Mouse (Mus musculus) megakaryocyte, embryonic 14.5 days (primary cell): Measurements from ENCODE around the gene Fbxl18. TPM values are rescaled to one million over a fixed set of nuclear protein-coding genes. Genes with fewer than 3 reads are reported as not detected.

Experiments used
- H3K27me3 ChIP-seq: replicated peaks from 2 replicates; pipeline ENCODE3; 2012; ENCODE audit warnings: inconsistent platforms
- H3K36me3 ChIP-seq: replicated peaks from 2 replicates; pipeline ENCODE3; 2012; ENCODE audit warnings: low read length, inconsistent platforms, mixed read lengths
- H3K4me1 ChIP-seq: 2 replicates; pipeline ENCODE4 v1.6.1; 2012; ENCODE audit warnings: inconsistent platforms
- H3K4me3 ChIP-seq: replicated peaks from 2 replicates; pipeline ENCODE3; 2012; ENCODE audit warnings: moderate library complexity, mild to moderate bottlenecking, inconsistent platforms
- H3K9me3 ChIP-seq: 2 replicates; pipeline ENCODE4 v1.6.1; 2012; ENCODE audit warnings: inconsistent platforms
- FLI1 ChIP-seq: IDR thresholded peaks from 2 replicates; pipeline ENCODE4 v1.6.1; 2012; ENCODE audit warnings: low read length, inconsistent platforms, mixed read lengths
- GATA1 ChIP-seq: IDR thresholded peaks from 3 replicates; pipeline ENCODE4 v1.6.1; 2012; ENCODE audit warnings: mixed read lengths, low read length, inconsistent platforms, borderline replicate concordance
- polyA plus RNA-seq: library from polyadenylated mRNA; stranded (reverse); fragments of >175 nt; gene quantifications from 2 replicates; pipeline ENCODE4 v1.2.3, GENCODE M21; 2012; ENCODE audit warnings: low replicate concordance; ENCODE audit not compliant: insufficient read depth

Fbxl18 gene
- polyA plus RNA-seq, 1 experiment = 4.9 TPM

GRCm38 (mm10) chr5:142916593-142916992 is 21.4 kb upstream of the Fbxl18 start:
- Histone ChIP-seq H3K27me3 (no peaks in the 10 kb centered on the region), H3K4me1 (peaks cover 55% of the 10 kb centered on the region), H3K4me3 (no peak overlapping the region), H3K36me3 (no peaks in the 10 kb centered on the region), H3K9me3 (no peaks in the 10 kb centered on the region)
- TF ChIP-seq GATA1 = no peak
- TF ChIP-seq FLI1 = no peak

- TF ChIP-seq FLI1 (no peak), GATA1 (no peak)
- no peaks in the 10 kb centered on the region for H3K27me3 ChIP-seq
- peaks cover 53% of the 10 kb centered on the region for H3K4me1 ChIP-seq
- H3K9me3 ChIP-seq = no peaks in the 10 kb centered on the region
- no peaks in the 10 kb centered on the region for H3K36me3 ChIP-seq
- no peak overlapping the region for H3K4me3 ChIP-seq
Observed at GRCm38 (mm10) chr5:142915231-142915630, 20.0 kb upstream of the Fbxl18 start.

GRCm38 (mm10) chr5:142912739-142913138 is 17.5 kb upstream of the Fbxl18 start:
- Histone ChIP-seq H3K4me3 (no peak overlapping the region), H3K4me1 (peaks cover 67% of the 10 kb centered on the region), H3K9me3 (no peaks in the 10 kb centered on the region), H3K27me3 (no peaks in the 10 kb centered on the region), H3K36me3 (no peaks in the 10 kb centered on the region)
- TF ChIP-seq GATA1 (no peak), FLI1 (no peak)

DNA sequence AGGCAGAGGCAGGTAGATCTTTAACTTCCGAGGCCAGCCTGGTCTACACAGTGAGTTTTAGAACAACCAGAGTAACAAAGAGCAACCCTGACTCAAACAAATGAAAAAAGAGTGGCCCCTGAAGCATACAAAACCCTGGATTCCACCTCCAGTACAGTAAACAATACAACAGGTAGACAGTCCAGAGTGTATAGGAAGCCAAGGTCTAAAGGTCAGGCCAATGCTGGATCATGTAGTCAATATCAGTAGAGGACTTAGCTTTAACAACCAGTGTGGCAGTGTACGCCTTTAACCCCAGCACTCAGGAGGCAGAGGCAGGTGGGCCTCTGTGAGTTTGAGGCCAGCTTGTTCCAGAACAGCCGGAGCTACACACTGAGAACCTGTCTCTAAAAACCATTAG is 17.1 kb upstream of the Fbxl18 start:
- Histone ChIP-seq H3K36me3 (no peaks in the 10 kb centered on the region), H3K4me1 (peaks cover 70% of the 10 kb centered on the region), H3K9me3 (no peaks in the 10 kb centered on the region), H3K27me3 (no peaks in the 10 kb centered on the region), H3K4me3 (no peak overlapping the region)
- TF ChIP-seq GATA1 (no peak), FLI1 (no peak)

DNA sequence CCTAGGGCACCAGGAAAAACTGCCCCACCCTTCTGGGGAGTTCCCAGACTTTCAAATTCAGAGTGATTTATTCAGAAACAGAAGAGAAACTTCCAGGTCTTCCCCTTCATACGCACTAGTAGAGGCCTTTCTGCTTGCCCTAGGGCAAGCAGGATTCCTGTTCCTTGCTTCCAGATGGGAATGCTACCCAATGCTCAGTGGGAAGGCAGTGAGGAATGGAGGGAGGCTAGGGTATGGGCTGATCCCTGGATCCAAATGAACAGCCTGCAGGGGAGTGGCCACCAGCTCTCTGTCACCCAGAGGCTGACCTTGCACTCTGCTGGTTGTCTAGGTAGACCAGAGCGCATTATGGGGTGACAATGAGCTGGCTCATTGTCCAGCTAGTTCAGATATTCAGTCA is 16.4 kb upstream of the Fbxl18 start:
- no peak for TF ChIP-seq GATA1
- no peak for TF ChIP-seq FLI1
- Histone ChIP-seq H3K4me1 (peaks cover 69% of the 10 kb centered on the region), H3K27me3 (no peaks in the 10 kb centered on the region), H3K36me3 (no peaks in the 10 kb centered on the region), H3K4me3 (peak overlapping the region; percentile 26), H3K9me3 (no peaks in the 10 kb centered on the region)

GRCm38 (mm10) chr5:142909576-142910278 is 14.5 kb upstream of the Fbxl18 start:
- Histone ChIP-seq H3K4me1 (peaks cover 69% of the 10 kb centered on the region), H3K4me3 (peak overlapping the region; percentile 85), H3K36me3 (peaks cover 12% of the 10 kb centered on the region), H3K27me3 (no peaks in the 10 kb centered on the region), H3K9me3 (no peaks in the 10 kb centered on the region)
- TF ChIP-seq GATA1 (no peak), FLI1 (no peak)

DNA sequence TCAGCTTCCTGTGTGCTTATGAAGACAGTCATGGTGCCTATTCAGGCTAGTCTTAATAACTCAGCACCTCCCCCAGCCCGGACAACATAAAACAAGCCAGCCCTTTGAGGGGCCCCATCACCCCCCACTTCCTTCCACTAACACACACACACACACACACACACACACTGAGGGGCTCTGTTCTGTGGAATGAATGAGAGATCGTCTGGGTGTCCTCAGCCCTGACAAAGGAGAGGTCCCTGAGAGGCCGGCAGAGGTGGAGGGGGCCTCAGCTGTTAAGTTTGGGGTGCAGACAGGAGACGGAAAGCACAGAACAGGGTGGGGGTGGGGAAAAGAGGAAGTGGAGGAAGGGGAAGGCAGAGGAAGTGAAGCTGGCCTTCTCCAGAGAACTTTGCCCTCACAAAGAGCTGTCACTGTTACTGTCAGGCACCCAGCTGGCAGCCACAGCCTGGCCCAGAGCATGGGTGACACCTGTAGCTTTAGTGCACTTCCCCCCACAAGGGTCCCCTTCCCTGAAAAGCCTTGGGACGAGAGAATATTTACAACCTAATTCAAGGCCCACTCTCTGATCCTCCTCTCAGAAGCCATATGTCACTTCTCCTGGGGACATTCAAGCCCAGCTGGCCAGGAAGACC is 13.8 kb upstream of the Fbxl18 start:
- H3K4me1 ChIP-seq = peaks cover 75% of the 10 kb centered on the region
- H3K27me3 ChIP-seq = no peaks in the 10 kb centered on the region
- peaks cover 19% of the 10 kb centered on the region for H3K36me3 ChIP-seq
- TF ChIP-seq GATA1 = no peak
- TF ChIP-seq FLI1 = no peak
- H3K9me3 ChIP-seq = no peaks in the 10 kb centered on the region
- peak overlapping the region; percentile 85 for H3K4me3 ChIP-seq

DNA sequence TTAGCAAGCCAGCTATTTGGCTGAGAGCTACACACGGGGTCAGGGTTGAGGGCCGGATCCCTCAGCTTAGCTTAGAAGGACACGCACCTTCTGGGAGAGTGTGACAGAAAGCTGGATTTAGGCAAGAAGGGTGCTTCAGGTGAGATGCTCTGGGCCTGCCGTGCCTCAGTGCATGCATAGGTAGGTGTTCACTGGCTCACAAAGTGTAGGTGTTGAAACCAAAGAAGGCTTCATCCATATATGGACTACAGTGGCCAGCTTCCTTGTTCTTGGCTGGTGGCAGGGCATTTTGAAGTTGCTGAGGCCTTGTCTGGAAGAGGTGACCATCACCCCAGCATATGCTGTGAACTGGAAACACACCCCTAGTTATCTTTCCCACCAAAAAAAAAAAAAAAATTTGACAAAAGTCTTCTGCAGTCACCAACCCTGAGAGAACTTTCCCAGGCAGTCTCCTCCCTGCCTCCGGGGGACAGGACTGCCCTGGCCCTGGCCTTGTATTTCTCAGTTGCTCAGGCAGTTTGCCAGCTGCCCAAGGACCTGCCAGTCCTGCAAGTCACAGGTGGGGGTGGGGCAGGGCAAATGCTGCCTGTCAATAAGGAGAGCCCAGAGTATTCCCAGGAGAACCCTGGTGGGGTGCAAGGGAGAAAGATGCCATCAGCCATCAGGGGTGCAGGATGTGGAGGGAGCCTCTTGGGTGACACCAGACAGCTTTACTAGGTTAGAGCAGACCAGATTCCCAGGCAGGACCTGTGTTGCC is 12.8 kb upstream of the Fbxl18 start:
- H3K27me3 ChIP-seq = no peaks in the 10 kb centered on the region
- no peaks in the 10 kb centered on the region for H3K9me3 ChIP-seq
- H3K4me1 ChIP-seq = peaks cover 81% of the 10 kb centered on the region
- peak overlapping the region; percentile 99 for H3K4me3 ChIP-seq
- TF ChIP-seq FLI1 (no peak), GATA1 (no peak)
- H3K36me3 ChIP-seq = peaks cover 28% of the 10 kb centered on the region

GRCm38 (mm10) chr5:142907048-142907802 is 12.0 kb upstream of the Fbxl18 start:
- Histone ChIP-seq H3K4me3 (peak overlapping the region; percentile 99), H3K27me3 (no peaks in the 10 kb centered on the region), H3K9me3 (no peaks in the 10 kb centered on the region), H3K36me3 (peaks cover 36% of the 10 kb centered on the region), H3K4me1 (peaks cover 81% of the 10 kb centered on the region)
- TF ChIP-seq GATA1 (no peak), FLI1 (no peak)
